Mouse (Mus musculus): ENCODE measurements around the gene Pacsin2. TPM values are rescaled to one million over a fixed set of nuclear protein-coding genes. Genes with fewer than 3 reads are reported as not detected.
"Not testable (repeated sequence)": the region's sequence is repeated elsewhere in the genome, so short reads cannot be mapped to it uniquely, and the experiment has no call there.

The Pacsin2 gene
- polyA plus RNA-seq, 1 experiment from 2014 or later, result 49.6 TPM

GRCm38 (mm10) chr15:83415391-83415790 is 49.0 kb downstream of the Pacsin2 start:
- H3K36me3 ChIP-seq, result no peaks in the 10 kb centered on the region
- no peak overlapping the region for H3K4me3 ChIP-seq
- no peaks in the 10 kb centered on the region for H3K27me3 ChIP-seq
- no peaks in the 10 kb centered on the region for H3K9me3 ChIP-seq
- H3K9ac ChIP-seq, result no peak overlapping the region
- 64% methylated on average over 6 of the region's 6 CpGs for WGBS
- no peak overlapping the region for H3K4me2 ChIP-seq (replicated peaks)
- peaks cover 8% of the 10 kb centered on the region for H3K4me1 ChIP-seq
- no peak for ATAC-seq (ENCODE audit: insufficient number of reproducible peaks, insufficient read depth, low FRiP score, low TSS enrichment)
- H3K27ac ChIP-seq, result no peak overlapping the region

GRCm38 (mm10) chr15:83411616-83412015 is 52.8 kb downstream of the Pacsin2 start:
- 85% methylated on average over 4 of the region's 4 CpGs for WGBS
- no peak overlapping the region for H3K9ac ChIP-seq
- H3K4me2 ChIP-seq (replicated peaks), result no peak overlapping the region
- no peaks in the 10 kb centered on the region for H3K9me3 ChIP-seq
- no peaks in the 10 kb centered on the region for H3K27me3 ChIP-seq
- peaks cover 11% of the 10 kb centered on the region for H3K4me1 ChIP-seq
- no peaks in the 10 kb centered on the region for H3K36me3 ChIP-seq
- H3K4me3 ChIP-seq, result no peak overlapping the region
- no peak for ATAC-seq (ENCODE audit: insufficient number of reproducible peaks, insufficient read depth, low FRiP score, low TSS enrichment)
- H3K27ac ChIP-seq, result no peak overlapping the region

- no peak for ATAC-seq (ENCODE audit: insufficient number of reproducible peaks, insufficient read depth, low FRiP score, low TSS enrichment)
- Histone ChIP-seq H3K27me3 (no peaks in the 10 kb centered on the region), H3K9me3 (no peaks in the 10 kb centered on the region), H3K27ac (no peak overlapping the region), H3K4me2 (replicated peaks) (no peak overlapping the region), H3K4me1 (peaks cover 11% of the 10 kb centered on the region), H3K4me3 (no peak overlapping the region), H3K9ac (no peak overlapping the region), H3K36me3 (no peaks in the 10 kb centered on the region)
- 89% methylated on average over 4 of the region's 4 CpGs for WGBS
These were observed 53.7 kb downstream of the Pacsin2 start for GRCm38 (mm10) chr15:83410735-83411134.

- Histone ChIP-seq H3K36me3 (no peaks in the 10 kb centered on the region), H3K4me3 (no peak overlapping the region), H3K9me3 (no peaks in the 10 kb centered on the region), H3K27me3 (no peaks in the 10 kb centered on the region), H3K9ac (no peak overlapping the region), H3K4me1 (peaks cover 9% of the 10 kb centered on the region), H3K4me2 (replicated peaks) (no peak overlapping the region), H3K27ac (no peak overlapping the region)
- WGBS, result 61% methylated on average over 6 of the region's 6 CpGs
- no peak for ATAC-seq (ENCODE audit: insufficient number of reproducible peaks, insufficient read depth, low FRiP score, low TSS enrichment)
These were observed 54.1 kb downstream of the Pacsin2 start for GRCm38 (mm10) chr15:83410270-83410669.

DNA sequence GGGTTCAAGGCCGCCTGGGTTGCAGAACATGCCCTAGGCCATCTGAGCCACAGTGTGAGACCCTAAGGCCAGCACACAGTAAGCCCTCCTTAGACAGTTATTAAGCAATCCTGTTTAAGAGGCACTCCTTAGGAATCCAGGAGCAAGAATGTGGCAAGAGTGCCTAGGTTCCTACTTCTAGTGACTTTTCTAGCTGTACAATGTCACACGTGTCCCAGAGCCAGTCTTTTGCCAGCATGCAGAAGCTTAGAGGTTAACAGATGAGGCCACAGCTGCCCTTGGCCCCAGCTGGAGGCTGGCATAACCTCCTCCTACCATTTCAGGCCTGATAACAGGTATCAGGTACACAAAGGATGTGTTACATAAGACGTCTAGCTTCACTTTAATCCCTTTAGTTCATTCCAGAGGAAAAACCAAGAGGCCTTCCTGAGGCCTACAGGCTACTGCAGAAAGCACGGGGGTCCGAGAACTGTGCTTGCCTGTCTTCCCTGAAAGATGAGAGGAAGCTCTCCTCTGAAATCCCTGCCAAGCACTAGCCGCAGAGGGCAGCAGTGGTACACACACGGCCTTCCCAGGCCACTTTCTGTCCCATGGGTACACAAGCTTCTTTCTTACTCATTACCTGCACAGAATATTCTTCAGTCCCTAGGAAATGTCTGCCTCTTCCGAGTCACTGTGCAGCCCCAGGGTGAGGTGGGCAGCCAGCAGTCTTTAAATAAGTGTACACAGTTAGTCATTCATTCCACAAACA is 55.5 kb downstream of the Pacsin2 start:
- H3K27ac ChIP-seq, result no peak overlapping the region
- H3K27me3 ChIP-seq, result no peaks in the 10 kb centered on the region
- no peak overlapping the region for H3K4me2 ChIP-seq (replicated peaks)
- no peak for ATAC-seq (ENCODE audit: insufficient number of reproducible peaks, insufficient read depth, low FRiP score, low TSS enrichment)
- H3K36me3 ChIP-seq, result no peaks in the 10 kb centered on the region
- WGBS, result 64% methylated on average over 8 of the region's 8 CpGs
- no peak overlapping the region for H3K9ac ChIP-seq
- peaks cover 3% of the 10 kb centered on the region for H3K4me1 ChIP-seq
- no peaks in the 10 kb centered on the region for H3K9me3 ChIP-seq
- H3K4me3 ChIP-seq, result no peak overlapping the region

- Histone ChIP-seq H3K9me3 (no peaks in the 10 kb centered on the region), H3K4me1 (peaks cover 3% of the 10 kb centered on the region), H3K4me3 (no peak overlapping the region), H3K9ac (no peak overlapping the region), H3K4me2 (replicated peaks) (no peak overlapping the region), H3K27ac (no peak overlapping the region), H3K27me3 (no peaks in the 10 kb centered on the region), H3K36me3 (no peaks in the 10 kb centered on the region)
- no peak for ATAC-seq (ENCODE audit: insufficient number of reproducible peaks, insufficient read depth, low FRiP score, low TSS enrichment)
- 87% methylated on average over 5 of the region's 5 CpGs for WGBS
These were observed 56.2 kb downstream of the Pacsin2 start for GRCm38 (mm10) chr15:83408216-83408615.

GRCm38 (mm10) chr15:83407502-83407901 is 56.9 kb downstream of the Pacsin2 start:
- H3K36me3 ChIP-seq, result no peaks in the 10 kb centered on the region
- no peak overlapping the region for H3K4me3 ChIP-seq
- no peak for ATAC-seq (ENCODE audit: insufficient number of reproducible peaks, insufficient read depth, low FRiP score, low TSS enrichment)
- H3K4me1 ChIP-seq, result peaks cover 3% of the 10 kb centered on the region
- H3K27me3 ChIP-seq, result no peaks in the 10 kb centered on the region
- WGBS, result 90% methylated on average over 5 of the region's 5 CpGs
- H3K9ac ChIP-seq, result no peak overlapping the region
- H3K27ac ChIP-seq, result no peak overlapping the region
- no peaks in the 10 kb centered on the region for H3K9me3 ChIP-seq
- no peak overlapping the region for H3K4me2 ChIP-seq (replicated peaks)

GRCm38 (mm10) chr15:83405866-83406265 is 58.5 kb downstream of the Pacsin2 start:
- not testable (repeated sequence) for H3K9ac ChIP-seq

GRCm38 (mm10) chr15:83404008-83404407 is 60.4 kb downstream of the Pacsin2 start:
- no peak for ATAC-seq (ENCODE audit: insufficient number of reproducible peaks, insufficient read depth, low FRiP score, low TSS enrichment)
- H3K4me3 ChIP-seq, result no peak overlapping the region
- no peaks in the 10 kb centered on the region for H3K27me3 ChIP-seq
- no peaks in the 10 kb centered on the region for H3K36me3 ChIP-seq
- no peak overlapping the region for H3K4me2 ChIP-seq (replicated peaks)
- H3K4me1 ChIP-seq, result 0 out of 2 replicates have a peak, but pooled peaks cover under 1% of the 10 kb centered on the region
- 93% methylated on average over 3 of the region's 3 CpGs for WGBS
- H3K27ac ChIP-seq, result no peak overlapping the region
- no peak overlapping the region for H3K9ac ChIP-seq
- no peaks in the 10 kb centered on the region for H3K9me3 ChIP-seq

More at GRCm38 (mm10) chr15:83405866-83406265, 58.5 kb downstream of the Pacsin2 start:
- not testable (repeated sequence) for H3K4me2 ChIP-seq (replicated peaks); ATAC-seq (ENCODE audit: insufficient number of reproducible peaks, insufficient read depth, low FRiP score, low TSS enrichment); H3K27me3 ChIP-seq; H3K27ac ChIP-seq; H3K9me3 ChIP-seq; H3K36me3 ChIP-seq; H3K4me1 ChIP-seq; H3K4me3 ChIP-seq
- WGBS, result 83% methylated on average over 22 of the region's 40 CpGs

DNA sequence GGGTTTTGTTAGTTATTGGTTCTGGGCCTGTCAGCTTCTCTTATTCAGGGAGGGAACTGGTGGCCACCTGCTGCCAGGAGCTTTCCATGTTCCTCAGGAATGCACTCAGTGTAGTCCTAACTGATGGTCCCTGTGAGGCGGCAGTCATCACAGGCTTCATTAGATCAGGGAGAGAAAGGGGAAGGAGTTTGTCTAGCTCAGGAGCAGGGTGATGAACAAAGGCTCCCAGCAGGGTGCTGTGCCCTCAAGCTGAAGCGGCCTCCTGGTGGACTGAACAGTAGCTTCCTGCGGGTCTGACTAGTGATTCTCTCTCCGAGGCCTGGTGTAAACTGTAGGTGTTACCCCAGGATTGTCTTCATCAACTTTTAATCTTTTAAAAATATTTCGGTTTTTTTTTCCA is 61.4 kb downstream of the Pacsin2 start:
- 60% methylated on average over 5 of the region's 5 CpGs for WGBS
- no peak for ATAC-seq (ENCODE audit: insufficient number of reproducible peaks, insufficient read depth, low FRiP score, low TSS enrichment)

GRCm38 (mm10) chr15:83392722-83393121 is 71.7 kb downstream of the Pacsin2 start:
- Histone ChIP-seq H3K9ac (no peak overlapping the region), H3K36me3 (peaks cover 21% of the 10 kb centered on the region), H3K4me3 (no peak overlapping the region), H3K9me3 (no peaks in the 10 kb centered on the region), H3K4me2 (replicated peaks) (no peak overlapping the region), H3K27ac (no peak overlapping the region), H3K4me1 (0 out of 2 replicates have a peak, but pooled peaks cover 6% of the 10 kb centered on the region), H3K27me3 (no peaks in the 10 kb centered on the region)
- 81% methylated on average over 2 of the region's 2 CpGs for WGBS
- no peak for ATAC-seq (ENCODE audit: insufficient number of reproducible peaks, insufficient read depth, low FRiP score, low TSS enrichment)

More for the DNA sequence above, 61.4 kb downstream of the Pacsin2 start:
- no peak overlapping the region for H3K27ac ChIP-seq
- H3K27me3 ChIP-seq, result no peaks in the 10 kb centered on the region
- 0 out of 2 replicates have a peak, but pooled peaks cover 3% of the 10 kb centered on the region for H3K4me1 ChIP-seq
- no peak overlapping the region for H3K9ac ChIP-seq
- no peak overlapping the region for H3K4me2 ChIP-seq (replicated peaks)
- H3K36me3 ChIP-seq, result no peaks in the 10 kb centered on the region
- no peaks in the 10 kb centered on the region for H3K9me3 ChIP-seq
- no peak overlapping the region for H3K4me3 ChIP-seq

GRCm38 (mm10) chr15:83387911-83388310 is 76.5 kb downstream of the Pacsin2 start:
- Histone ChIP-seq H3K4me3 (no peak overlapping the region), H3K36me3 (peaks cover 57% of the 10 kb centered on the region), H3K9ac (no peak overlapping the region), H3K27ac (no peak overlapping the region), H3K27me3 (no peaks in the 10 kb centered on the region), H3K4me2 (replicated peaks) (no peak overlapping the region), H3K4me1 (no peaks in the 10 kb centered on the region), H3K9me3 (no peaks in the 10 kb centered on the region)
- ATAC-seq (ENCODE audit: insufficient number of reproducible peaks, insufficient read depth, low FRiP score, low TSS enrichment), result no peak
- WGBS, result 73% methylated on average over 2 of the region's 2 CpGs

Data from embryonic facial prominence, embryonic 12.5 days (tissue).